Mouse (Mus musculus) kidney, postnatal 4 days (tissue): ENCODE data around the gene Osbpl10.
"Not testable (repeated sequence)": the region's sequence is repeated elsewhere in the genome, so short reads cannot be mapped to it uniquely, and the experiment has no call there.

Experiments used
- DNase-seq, 2 experiments: peaks; one replicate each; pipeline ENCODE4 v3.0.0; 2021; ENCODE audit warnings: mixed read lengths in 2 of 2

The Osbpl10 gene

DNA sequence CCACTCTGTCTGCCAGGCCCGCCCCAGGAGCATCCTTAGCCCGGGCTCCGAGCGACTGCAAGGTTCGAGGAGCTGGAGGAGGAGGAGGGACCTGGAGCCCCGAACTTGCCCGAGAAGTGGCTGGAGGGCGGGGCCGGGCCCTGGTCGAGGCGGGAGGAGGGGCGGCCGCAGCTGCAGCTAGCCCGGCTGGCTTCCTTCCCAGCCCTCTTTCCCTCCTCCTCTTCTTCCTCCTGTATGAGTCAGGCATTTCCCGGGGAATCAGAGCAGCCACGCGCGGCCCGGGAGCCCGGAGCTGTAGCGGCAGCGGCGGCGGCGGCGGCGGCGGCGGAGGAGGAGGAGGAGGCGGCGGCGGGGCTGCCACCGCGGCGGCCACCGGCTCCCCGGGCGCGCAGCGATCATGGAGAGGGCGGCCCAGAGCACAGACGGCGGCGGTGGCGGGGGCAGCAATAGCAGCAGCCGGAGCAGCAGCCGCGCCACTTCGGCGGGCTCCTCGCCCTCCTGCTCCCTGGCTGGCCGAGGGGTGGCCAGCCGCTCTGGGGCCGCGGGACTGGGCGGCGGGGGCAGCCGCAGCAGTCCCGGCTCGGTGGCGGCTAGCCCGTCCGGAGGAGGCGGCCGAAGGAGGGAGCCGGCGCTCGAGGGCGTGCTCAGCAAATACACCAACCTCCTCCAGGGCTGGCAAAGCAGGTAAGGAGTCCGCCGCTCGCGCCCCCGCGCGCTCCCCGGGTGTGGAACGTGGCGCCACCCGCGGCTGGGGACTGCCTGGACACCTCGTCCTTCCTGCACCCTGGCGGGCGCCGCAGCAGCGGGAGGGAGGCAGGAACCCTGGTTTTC is at the start of gene Osbpl10:
TSS of gene Osbpl10 (plus strand) at position 289 of the 831 bp plus-strand sequence.
- DNase-seq: peak; percentile 88 to 93

DNA sequence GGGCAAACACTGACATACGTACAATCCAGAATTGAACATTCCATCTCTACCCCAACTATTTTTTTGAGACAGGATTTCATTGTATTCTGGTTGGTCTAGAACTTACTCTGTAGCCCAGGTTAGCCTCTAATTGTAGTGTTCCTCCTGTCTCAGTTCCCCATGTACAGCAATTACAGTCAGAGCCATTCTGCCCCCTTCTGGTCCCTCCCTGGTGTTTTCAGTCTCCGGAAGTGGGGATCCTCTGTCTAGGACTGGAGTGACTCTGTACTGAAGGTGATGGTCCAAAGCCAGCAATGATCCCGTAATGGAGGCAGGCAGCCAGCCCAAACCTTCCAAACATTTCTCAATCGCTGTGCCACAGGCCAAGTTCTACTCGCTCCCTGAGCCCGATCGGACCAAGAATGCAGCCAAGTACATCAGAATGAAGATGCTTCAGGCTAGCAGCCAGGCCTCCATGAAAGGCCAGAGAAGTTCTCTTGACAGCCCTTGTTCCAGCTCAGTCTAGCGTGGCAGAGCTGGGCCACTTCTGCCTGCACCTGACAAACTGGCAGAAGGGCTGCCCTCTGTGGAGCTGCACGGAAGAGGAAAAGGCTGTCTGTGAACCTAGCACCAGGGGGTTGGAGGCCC is 47.8 kb upstream of the Osbpl10 start:
- peak; percentile 25 to 58 for DNase-seq

DNA sequence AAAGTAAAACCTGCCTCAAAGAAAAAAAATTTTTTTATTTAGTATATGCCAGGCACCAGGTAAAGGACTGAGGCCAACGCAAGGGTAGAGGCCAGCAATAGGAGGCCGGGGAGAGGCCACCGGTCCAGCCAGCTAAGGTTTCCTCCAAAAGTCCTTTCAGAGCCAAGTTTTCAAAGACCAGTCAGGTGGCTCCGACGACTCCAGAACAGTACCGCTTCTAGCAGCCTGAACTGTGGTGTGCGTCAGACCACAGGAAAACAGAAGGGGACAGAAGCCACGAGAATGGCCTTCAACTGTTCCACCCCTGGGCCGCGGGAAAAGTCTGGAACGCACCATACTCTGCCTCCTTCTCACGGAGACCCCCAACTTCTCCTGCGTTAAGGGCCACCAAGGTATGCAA is 45.8 kb upstream of the Osbpl10 start:
- peak; percentile 14 to 40 for DNase-seq

DNA sequence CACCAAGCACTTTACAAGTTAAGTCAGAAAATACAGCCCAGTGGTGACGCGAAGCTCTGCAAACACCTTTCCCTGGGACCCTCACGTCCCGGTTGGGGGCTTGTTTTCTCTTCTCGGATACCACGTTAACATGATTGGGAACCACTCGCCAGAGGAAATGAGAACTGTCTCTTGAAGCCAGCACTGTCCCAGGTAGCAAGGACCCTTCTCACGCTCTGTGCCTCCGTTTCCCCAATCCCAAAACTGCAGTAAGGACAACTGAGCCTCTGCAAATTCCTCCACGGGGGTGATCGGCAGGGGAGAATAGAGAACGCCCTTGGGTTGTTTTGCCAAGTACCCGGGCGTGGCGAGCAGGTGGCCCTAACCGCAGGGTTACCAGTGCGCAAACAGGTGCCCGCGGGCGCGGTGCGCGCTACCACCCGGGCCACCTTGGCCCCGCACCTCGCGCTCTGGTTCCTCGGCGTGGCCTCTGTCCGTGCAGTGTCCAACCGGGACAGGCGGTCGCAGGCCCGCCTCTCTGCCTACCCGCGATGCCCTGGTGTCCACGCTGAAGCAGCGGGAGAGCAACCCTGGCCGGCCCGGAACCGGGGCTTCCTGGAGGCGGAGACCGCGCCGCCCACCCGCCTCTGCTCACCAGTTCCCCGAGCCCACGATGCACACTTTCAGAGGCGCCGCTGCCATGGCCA is 45.2 kb upstream of the Osbpl10 start:
- DNase-seq: peak in 1 of 2 experiments; percentile 32

GRCm38 (mm10) chr9:114933723-114934171 is 44.6 kb upstream of the Osbpl10 start, which contains the start of gene Gpd1l:
Gpd1l (minus strand) TSS chr9:114933987.
- DNase-seq: peak; percentile 97 to 98

DNA sequence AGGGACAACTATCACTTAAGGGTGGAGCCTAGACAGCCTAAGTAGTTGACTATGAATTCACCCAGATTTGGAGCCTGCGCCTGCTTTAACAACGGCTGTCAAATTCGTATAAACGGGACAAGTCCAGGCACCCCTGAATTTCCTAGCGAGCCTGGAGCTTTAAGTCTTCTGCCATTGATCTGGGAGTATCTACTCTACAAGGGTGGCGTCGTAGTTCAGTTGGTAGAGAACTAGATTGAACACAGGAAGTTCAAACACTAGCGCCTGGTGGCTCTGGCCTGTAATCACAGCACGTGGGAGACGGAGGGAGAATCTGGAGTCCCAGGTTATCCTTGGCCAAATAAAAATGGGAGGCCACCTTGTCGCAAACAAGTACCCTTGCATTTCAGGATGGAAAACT is 44.1 kb upstream of the Osbpl10 start:
- DNase-seq: no peak

GRCm38 (mm10) chr9:114935321-114935720 is 43.0 kb upstream of the Osbpl10 start:
- DNase-seq: no peak

GRCm38 (mm10) chr9:114936687-114937086 is 41.7 kb upstream of the Osbpl10 start:
- DNase-seq: no peak

DNA sequence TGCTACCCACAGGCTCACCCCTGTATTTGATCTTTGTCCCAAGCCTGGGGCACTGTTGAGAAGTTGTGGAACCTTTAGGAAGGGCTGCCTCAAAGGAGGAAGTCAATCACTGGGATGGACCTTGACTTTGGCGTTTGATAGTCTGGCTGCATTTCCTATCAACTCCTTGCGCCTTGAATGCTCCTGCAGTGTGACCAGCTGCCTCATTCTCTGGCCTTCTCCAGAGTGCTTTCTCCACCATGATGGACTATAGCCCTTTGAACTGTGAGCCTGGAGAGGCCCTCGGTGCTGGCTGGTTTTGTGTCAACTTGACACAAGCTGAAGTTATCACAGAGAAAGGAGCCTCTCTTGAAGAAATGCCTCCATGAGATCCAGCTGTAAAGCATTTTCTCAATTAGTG is 33.7 kb upstream of the Osbpl10 start:
- no peak for DNase-seq

DNA sequence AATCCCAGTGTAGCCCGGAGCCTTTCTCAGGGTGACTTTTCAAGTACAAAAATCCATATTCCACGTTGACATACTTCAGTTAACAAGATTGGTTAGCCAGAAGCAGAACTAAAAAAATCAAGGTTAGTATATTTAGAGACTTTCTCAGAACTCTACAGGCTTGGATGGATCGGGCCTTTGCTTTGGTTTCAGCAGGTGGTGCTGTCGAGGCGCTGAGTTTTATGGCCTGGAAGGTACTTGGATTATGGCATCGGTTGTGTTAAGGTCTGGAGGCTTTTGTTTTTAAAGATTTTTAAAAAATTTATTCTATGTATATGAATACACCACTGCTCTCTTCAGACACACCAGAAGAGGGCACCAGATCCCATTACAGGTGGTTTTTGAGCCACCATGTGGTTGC is 32.8 kb upstream of the Osbpl10 start:
- no peak for DNase-seq

- DNase-seq: peak in 1 of 2 experiments; percentile 24
These were observed 30.0 kb upstream of the Osbpl10 start for GRCm38 (mm10) chr9:114948395-114948794.

DNA sequence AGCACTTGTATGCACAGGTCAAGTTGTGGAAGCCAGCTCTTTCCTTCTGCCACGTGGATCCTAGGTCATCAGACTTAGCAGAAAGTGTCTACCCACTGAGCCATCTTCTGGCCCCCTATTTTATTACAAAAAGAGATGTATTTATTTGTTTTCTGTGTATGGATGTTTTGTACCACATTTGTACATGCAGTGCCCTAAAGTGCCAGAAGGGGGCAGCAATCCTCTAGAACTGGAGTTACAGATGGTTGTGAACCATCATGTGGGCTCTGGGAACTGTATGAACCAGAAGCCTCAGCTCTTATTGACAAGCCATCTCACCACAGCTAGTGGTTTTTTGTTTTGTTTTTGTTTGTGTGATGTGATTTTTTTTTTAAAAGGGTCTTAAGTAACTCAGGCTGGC is 25.5 kb upstream of the Osbpl10 start:
- peak; percentile 33 to 35 for DNase-seq

DNA sequence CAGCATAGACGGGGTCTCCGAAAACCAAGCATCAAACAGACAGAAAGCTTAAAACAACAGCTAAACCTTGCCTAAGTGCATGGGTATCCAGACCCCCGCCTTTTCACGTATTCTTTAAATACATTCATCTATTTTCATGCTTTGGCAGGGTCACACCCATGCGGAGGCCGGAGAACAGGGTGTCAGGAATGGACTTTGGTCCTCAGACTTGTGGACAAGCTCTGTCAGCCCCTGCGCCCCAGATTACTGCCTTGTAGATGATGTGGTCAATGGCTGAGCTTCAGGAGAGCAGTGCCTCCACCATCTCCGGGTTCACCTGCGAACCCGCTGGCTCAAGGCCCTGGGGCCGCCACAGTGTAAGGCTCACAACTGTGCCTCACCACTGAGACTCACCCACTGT is 23.0 kb upstream of the Osbpl10 start:
- DNase-seq: no peak

DNA sequence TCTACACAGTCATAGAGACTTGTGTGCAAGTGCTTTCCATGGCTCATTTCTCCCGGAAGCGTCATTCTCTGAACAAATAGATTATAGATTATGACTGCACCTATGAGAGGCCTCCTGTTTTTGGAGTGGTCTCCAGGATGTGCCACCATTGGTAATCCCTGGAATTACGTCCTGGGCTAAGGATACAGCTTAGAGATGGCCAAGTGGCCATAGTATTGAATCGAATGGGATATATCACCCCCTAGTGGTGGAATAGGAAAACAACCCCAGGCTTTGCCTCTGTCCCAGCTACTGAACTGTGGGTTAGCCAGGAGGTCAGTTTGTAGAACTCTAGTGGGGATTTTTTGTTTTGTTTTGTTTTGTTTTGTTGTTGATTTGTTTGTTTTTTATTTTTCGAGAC is 21.4 kb upstream of the Osbpl10 start:
- peak in 1 of 2 experiments; percentile 38 for DNase-seq

DNA sequence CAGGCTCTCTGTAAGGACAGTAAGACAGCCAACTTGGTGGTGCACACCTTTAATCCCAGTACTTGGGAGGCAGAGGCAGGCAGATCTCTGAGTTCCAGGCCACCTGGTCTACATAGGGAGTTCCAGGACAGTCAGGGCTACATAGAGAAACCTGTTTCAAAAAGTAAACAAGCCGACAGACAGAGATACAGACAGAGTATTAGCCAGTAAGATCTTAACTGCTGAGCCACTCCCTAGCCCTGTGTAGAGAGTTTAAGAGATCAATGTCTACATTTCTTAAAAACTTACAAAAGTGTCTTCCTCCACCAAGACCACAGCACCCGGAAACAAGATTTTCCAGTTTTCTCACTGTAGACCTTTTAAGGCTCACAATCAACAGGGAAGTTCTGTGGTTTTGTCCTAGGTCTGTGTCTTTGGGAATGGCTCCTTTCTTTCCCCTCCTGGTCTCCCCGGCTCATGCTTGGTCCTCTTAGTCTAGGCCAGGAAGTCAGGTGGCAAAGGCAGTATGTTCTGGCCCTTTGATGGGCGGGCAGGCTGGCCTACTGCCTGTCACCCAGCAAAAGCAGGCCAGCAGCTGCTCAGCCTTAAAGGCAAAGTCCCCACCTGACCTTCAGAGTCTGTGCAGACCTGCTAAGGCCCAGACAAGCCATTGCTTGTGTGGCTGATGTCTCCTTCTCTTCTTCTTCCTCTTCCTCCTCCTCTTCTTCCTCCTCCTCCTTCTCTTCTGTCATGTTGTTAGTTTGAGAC is 18.2 kb upstream of the Osbpl10 start:
- DNase-seq: peak in 1 of 2 experiments; percentile 11

GRCm38 (mm10) chr9:114960844-114961243 is 17.5 kb upstream of the Osbpl10 start:
- DNase-seq: no peak

- no peak for DNase-seq
These were observed 14.3 kb upstream of the Osbpl10 start for GRCm38 (mm10) chr9:114964093-114964492.

DNA sequence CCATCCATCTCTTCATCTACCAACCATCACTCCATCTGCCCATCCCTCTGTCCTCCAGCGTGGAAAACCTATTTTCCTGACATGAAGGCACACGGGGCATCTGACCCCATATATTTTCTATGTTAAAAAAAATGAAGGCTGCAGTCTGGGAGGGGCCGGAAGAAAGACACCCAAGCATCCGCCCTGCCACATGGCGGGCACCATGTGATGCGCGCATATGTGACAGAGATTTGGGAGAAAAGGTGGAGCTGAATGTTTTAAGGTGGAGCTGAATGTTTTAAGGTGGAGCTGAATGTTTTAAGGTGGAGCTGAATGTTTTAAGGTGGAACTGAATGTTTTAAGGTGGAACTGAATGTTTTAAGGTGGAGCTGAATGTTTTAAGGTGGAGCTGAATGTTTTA is 12.1 kb upstream of the Osbpl10 start:
- DNase-seq: not testable (repeated sequence)

GRCm38 (mm10) chr9:114977461-114978280 is 698 bp upstream of the Osbpl10 start:
- DNase-seq: peak in 1 of 2 experiments; percentile 62

DNA sequence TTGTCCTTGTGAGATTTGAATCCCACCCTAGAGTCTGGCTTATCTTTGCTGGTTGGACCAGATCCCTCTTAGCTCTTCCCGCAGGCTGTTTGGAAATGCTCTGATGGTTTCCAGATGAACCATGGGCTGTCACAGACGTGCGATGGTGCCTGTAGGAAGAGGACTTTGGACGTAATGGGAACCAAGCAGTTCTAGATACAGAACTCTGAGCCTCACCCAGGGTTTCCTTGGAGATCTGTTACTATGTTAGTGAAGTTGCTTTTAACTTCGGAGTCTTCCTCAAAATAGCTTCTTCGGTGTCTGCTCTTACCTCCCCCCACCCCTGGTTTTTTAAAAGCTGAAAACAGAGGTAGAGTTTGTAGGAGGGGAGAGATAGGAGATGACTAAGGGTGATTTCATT is 1.6 kb downstream of the Osbpl10 start:
- DNase-seq: no peak

DNA sequence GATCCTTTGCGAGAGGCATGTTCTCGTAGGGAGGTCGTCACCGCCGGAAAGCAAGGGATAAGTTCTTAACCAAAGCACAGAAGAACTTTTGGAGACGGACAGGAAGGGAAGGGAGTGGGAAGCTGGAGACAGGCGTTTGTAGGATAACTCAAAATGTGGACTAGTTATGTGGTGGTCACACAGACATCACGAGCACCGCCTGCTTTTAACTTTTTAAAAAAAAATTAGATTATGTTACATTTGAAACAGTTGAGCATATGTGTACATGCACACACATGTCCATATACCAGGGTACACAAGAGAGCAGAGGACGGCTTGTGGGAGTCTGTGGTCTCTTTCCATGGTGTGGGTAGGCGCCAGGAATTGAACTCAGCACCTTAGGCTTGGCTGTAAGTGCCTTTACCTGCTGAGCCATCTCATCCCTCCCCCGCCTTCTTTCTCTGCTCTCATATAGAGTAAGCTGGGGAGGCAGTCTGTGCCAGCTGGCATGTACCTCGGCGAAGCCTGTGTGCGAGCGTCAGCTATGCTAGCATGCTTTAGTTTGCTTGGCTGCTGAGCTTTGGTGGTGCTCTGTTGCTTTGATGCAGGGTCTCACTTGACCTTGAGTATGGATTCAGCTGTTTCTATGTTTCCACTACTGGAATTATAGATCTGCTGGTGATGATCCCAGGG is 4.5 kb downstream of the Osbpl10 start, which contains the start of gene Rps27rt:
TSS of gene Rps27rt (minus strand) at position 51 of the 672 bp plus-strand sequence.
- DNase-seq: no peak
